Mouse (Mus musculus) ES-E14 (cell line): ENCODE data around the gene Serpine3.

Experiments used
- CHD2 ChIP-seq: IDR thresholded peaks from 2 replicates; pipeline ENCODE4 v1.6.1; 2014; ENCODE audit warnings: mild to moderate bottlenecking, low read depth, low read length, inconsistent platforms
- HCFC1 ChIP-seq: IDR thresholded peaks from 2 replicates; pipeline ENCODE4 v1.6.1; 2012; ENCODE audit warnings: low read length, inconsistent platforms, borderline replicate concordance; ENCODE audit not compliant: insufficient read depth
- ZC3H11A ChIP-seq: IDR thresholded peaks from 2 replicates; pipeline ENCODE4 v1.6.1; 2012; ENCODE audit warnings: low read depth, mild to moderate bottlenecking, inconsistent platforms, low read length, borderline replicate concordance

DNA sequence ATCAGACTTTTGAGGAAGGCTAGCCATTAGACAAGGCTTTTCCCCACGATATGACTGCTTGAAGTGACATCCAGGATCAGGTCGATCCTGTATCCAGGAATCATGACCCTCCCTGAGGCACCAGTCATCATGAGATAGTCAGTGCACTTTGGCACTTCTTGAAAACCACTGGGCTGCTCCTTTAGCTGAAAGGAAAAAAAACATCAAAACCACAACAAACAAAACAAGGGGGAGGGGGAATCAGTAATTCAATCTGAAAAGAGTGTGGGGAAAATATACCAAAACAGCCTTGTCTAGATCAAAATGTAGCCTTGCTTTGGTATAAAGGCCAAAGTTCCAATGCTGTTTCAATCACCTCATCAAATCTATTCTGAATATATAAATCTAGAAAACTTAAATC, 70.2 kb downstream of the Serpine3 start:
- no peak for TF ChIP-seq ZC3H11A
- TF ChIP-seq HCFC1 = no peak
- no peak for TF ChIP-seq CHD2
